Mouse (Mus musculus): ENCODE measurements around the gene Pi4k2a. TPM values are rescaled to one million over a fixed set of nuclear protein-coding genes. Genes with fewer than 3 reads are reported as not detected.

Gene Pi4k2a
- total RNA-seq, 2 experiments from 2014 or later = 62.5 to 68.2 TPM

DNA sequence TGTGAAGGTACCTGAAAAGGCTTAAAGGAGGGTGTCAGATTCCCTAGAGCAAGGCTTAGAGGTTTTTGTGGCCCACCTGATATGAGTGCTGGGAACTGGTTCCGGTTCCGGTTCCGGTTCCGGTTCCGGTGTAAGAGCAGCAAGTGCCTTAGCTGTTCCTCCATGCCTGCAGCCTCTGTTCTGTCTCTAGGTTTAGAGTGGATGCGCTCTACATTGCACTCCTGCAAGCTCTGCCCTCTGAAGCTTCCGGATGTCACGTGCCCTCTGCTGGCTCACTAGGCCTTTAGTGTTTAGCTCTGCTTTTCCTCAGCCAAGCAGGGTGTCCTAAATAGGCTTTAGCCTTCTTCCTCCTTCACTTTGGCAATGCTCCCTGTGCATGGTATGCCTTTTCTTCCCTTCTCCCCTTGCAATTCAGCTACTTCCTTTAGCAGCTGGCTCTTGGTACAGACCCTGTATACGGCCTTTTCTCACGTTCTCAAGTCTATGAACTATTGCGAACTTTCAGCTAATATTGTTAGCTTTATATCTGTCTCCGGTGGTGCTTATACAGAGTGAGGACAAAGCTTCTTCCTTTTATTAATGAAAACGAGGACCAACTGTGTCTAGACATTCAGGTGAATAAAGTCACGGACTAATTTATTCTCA, 1.0 kb upstream of the Pi4k2a start:
- no peak for TF ChIP-seq CTCF (conservative IDR thresholded peaks at IDR 0.05)
- Histone ChIP-seq H3K27ac (peak overlapping the region; percentile 83), H3K4me3 (peak overlapping the region; percentile 74)
- peak; percentile 31 to 48 for DNase-seq (ENCODE audit: low spot score in 2 of 2)

DNA sequence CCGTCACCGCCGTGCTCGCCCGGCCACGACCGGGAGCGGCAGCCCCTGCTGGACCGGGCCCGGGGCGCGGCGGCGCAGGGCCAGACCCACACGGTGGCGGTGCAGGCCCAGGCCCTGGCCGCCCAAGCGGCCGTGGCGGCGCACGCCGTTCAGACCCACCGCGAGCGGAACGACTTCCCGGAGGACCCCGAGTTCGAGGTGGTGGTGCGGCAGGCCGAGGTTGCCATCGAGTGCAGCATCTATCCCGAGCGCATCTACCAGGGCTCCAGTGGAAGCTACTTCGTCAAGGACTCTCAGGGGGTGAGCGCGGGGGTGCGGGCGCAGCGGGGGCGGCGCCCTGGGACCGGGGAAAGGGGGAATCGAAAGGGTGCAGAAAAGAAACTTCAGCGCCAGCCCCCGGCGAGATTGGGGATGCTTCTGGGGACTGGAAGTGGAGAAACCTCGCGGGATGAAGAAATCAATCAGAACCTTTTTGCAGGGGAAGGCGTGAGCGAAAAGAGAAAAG, 419 bp downstream of the Pi4k2a start:
- TF ChIP-seq CTCF (conservative IDR thresholded peaks at IDR 0.05) = no peak
- peak overlapping the region; percentile 86 for H3K27ac ChIP-seq
- DNase-seq (ENCODE audit: low spot score in 2 of 2) = peak; percentile 10 to 32
- H3K4me3 ChIP-seq = peak overlapping the region; percentile 74

DNA sequence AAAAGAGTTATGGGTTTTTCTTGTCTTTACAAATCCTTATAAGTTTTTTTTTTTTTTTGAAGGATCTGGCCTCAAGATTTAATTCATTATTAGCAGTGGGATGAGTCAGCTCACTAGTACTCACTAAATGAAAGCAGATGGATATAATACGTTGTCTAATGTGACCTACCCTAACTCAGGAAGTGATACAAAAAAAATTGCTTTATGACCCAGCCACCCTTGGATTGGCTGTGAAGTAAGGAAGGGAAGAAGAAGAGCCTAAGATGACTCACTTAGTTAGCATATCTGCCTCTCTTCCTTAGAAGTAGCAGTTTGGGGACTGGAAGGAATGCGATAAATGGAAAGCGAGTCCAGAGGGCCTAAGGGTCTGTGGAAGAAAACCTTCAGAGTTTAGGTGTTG, 9.1 kb downstream of the Pi4k2a start:
- no peak for TF ChIP-seq CTCF (conservative IDR thresholded peaks at IDR 0.05)

GRCm38 (mm10) chr19:42104681-42105080, 14.4 kb downstream of the Pi4k2a start:
- no peak for TF ChIP-seq CTCF (conservative IDR thresholded peaks at IDR 0.05)
- H3K4me3 ChIP-seq = no peak overlapping the region
- DNase-seq (ENCODE audit: low spot score in 2 of 2) = no peak
- H3K27ac ChIP-seq = no peak overlapping the region

More for the DNA sequence above, 9.1 kb downstream of the Pi4k2a start:
- no peak for DNase-seq (ENCODE audit: low spot score in 2 of 2)
- no peak overlapping the region for H3K27ac ChIP-seq
- no peak overlapping the region for H3K4me3 ChIP-seq

DNA sequence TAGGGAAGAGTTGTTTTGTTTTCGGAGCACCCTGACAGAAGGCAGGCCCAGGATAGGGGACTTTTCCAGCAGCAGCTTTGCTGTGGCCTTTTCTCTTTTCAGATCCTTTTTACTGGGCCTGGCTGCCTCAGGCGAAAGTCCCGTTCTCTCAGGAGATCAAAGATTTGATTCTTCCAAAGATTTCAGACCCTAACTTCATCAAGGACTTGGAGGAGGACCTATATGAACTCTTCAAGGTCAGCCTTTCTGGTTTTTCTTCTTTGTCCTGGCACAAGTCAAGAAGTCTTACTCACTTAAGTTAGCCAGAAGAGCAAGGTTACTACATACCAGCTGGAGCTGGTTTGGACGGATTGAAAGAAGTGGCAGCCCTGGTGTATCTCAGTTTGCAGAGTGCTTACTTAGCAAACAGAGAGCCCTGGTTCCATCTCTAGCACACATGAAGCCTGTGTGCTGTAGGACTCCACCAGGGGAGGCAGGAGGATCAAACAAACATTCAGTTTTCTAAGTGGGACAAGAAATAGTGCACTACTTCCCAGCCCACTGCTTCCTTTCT, 25.6 kb downstream of the Pi4k2a start:
- Histone ChIP-seq H3K4me3 (no peak overlapping the region), H3K27ac (no peak overlapping the region)
- no peak for DNase-seq (ENCODE audit: low spot score in 2 of 2)
- TF ChIP-seq CTCF (conservative IDR thresholded peaks at IDR 0.05) = no peak

GRCm38 (mm10) chr19:42118142-42118541, 27.9 kb downstream of the Pi4k2a start:
- no peak overlapping the region for H3K4me3 ChIP-seq
- H3K27ac ChIP-seq = no peak overlapping the region
- DNase-seq (ENCODE audit: low spot score in 2 of 2) = no peak
- TF ChIP-seq CTCF (conservative IDR thresholded peaks at IDR 0.05) = no peak

GRCm38 (mm10) chr19:42118596-42118995, 28.3 kb downstream of the Pi4k2a start:
- no peak for DNase-seq (ENCODE audit: low spot score in 2 of 2)
- no peak overlapping the region for H3K4me3 ChIP-seq
- H3K27ac ChIP-seq = no peak overlapping the region
- no peak for TF ChIP-seq CTCF (conservative IDR thresholded peaks at IDR 0.05)

GRCm38 (mm10) chr19:42120451-42120850, 30.2 kb downstream of the Pi4k2a start:
- Histone ChIP-seq H3K4me3 (no peak overlapping the region), H3K27ac (no peak overlapping the region)
- no peak for DNase-seq (ENCODE audit: low spot score in 2 of 2)
- no peak for TF ChIP-seq CTCF (conservative IDR thresholded peaks at IDR 0.05)

DNA sequence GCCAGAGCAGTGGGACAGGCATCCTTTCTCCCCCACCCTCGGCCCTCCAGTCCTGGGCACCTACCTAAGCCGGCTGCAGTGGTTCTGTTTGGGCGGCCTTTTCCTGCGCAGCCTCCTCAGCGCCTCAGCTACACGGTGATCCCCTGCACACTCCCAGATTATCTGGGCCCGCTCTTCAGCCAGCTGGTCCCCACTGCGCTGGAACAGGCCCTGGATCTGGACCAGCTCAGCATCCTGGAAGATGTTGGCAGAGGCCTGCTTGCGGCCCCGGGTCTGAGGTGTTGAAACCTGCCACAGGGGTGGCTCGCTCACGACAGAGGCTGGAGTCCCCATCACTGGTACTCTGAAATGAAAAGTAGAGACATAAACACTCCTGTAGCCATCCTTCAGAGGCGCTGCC, 34.4 kb downstream of the Pi4k2a start:
- no peak for DNase-seq (ENCODE audit: low spot score in 2 of 2)
- Histone ChIP-seq H3K27ac (peak overlapping the region; percentile 61), H3K4me3 (no peak overlapping the region)
- TF ChIP-seq CTCF (conservative IDR thresholded peaks at IDR 0.05) = no peak

GRCm38 (mm10) chr19:42125501-42126218, 35.4 kb downstream of the Pi4k2a start:
- Histone ChIP-seq H3K27ac (peak overlapping the region; percentile 49), H3K4me3 (no peak overlapping the region)
- DNase-seq (ENCODE audit: low spot score in 2 of 2) = no peak
- TF ChIP-seq CTCF (conservative IDR thresholded peaks at IDR 0.05) = no peak

DNA sequence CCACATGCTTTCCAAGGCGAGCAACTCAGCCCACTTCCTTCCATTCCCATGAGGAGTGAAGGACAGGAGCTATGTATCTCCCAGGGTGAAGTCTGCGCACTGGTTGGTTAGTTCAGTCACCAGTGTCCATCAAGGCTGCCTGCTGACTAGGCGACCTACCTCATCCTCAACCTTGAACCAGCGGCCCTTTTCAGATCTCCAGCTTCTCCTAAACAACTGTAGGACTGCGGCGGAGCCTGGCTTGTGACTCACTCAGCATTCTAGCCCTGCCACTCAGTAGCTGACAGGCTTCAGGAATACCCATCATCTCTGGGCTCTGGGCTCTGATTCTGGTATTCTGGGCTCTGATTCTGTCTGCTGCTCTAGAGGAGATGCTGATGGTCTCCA, 35.9 kb downstream of the Pi4k2a start:
- no peak overlapping the region for H3K4me3 ChIP-seq
- no peak for DNase-seq (ENCODE audit: low spot score in 2 of 2)
- H3K27ac ChIP-seq = peak overlapping the region; percentile 49
- TF ChIP-seq CTCF (conservative IDR thresholded peaks at IDR 0.05) = no peak

- no peak for DNase-seq (ENCODE audit: low spot score in 2 of 2)
- TF ChIP-seq CTCF (conservative IDR thresholded peaks at IDR 0.05) = no peak
- no peak overlapping the region for H3K27ac ChIP-seq
- no peak overlapping the region for H3K4me3 ChIP-seq
Observed at GRCm38 (mm10) chr19:42127024-42127423, 36.8 kb downstream of the Pi4k2a start.

- TF ChIP-seq CTCF (conservative IDR thresholded peaks at IDR 0.05) = no peak
- H3K27ac ChIP-seq = peak overlapping the region; percentile 91
- DNase-seq (ENCODE audit: low spot score in 2 of 2) = no peak
Observed at GRCm38 (mm10) chr19:42128052-42128740, 37.9 kb downstream of the Pi4k2a start.

More at GRCm38 (mm10) chr19:42128052-42128740, 37.9 kb downstream of the Pi4k2a start:
- peak overlapping the region; percentile 68 for H3K4me3 ChIP-seq

All from layer of hippocampus, adult 2 months (tissue).